Mouse (Mus musculus) embryonic facial prominence, embryonic 15.5 days (tissue): ENCODE measurements around the gene 1700017B05Rik. TPM values are rescaled to one million over a fixed set of nuclear protein-coding genes. Genes with fewer than 3 reads are reported as not detected.
"Not testable (repeated sequence)": the region's sequence is repeated elsewhere in the genome, so short reads cannot be mapped to it uniquely, and the experiment has no call there.

Source experiments
- ATAC-seq: fragments of 200-750 bp; cut with Nextera tagmentation; 2 replicates; pipeline ENCODE4 v1.8.0; 2017; ENCODE audit warnings: low read depth, moderate TSS enrichment; ENCODE audit not compliant: insufficient number of reproducible peaks, low FRiP score, low TSS enrichment
- H3K27ac ChIP-seq: fragments of 300-500 bp; sonication (generic); replicated peaks from 2 replicates; pipeline ENCODE4 v1.5.1; 2015; ENCODE audit warnings: mild to moderate bottlenecking, inconsistent platforms
- H3K27me3 ChIP-seq: fragments of 300-500 bp; sonication (generic); 2 replicates; pipeline ENCODE4 v1.6.1; 2015; ENCODE audit warnings: inconsistent platforms
- H3K36me3 ChIP-seq: fragments of 300-500 bp; sonication (generic); 2 replicates; pipeline ENCODE4 v1.6.1; 2015; ENCODE audit warnings: mild to moderate bottlenecking, inconsistent platforms
- H3K4me1 ChIP-seq: fragments of 300-500 bp; sonication (generic); 2 replicates; pipeline ENCODE4 v1.6.1; 2015; ENCODE audit warnings: inconsistent platforms
- H3K4me2 ChIP-seq: fragments of 300-500 bp; sonication (generic); replicated peaks from 2 replicates; pipeline ENCODE4 v1.6.1; 2015; ENCODE audit warnings: mild to moderate bottlenecking, inconsistent platforms
- H3K4me3 ChIP-seq: fragments of 300-500 bp; sonication (generic); replicated peaks from 2 replicates; pipeline ENCODE4 v1.5.1; 2015; ENCODE audit warnings: mild to moderate bottlenecking, inconsistent platforms
- H3K9ac ChIP-seq: fragments of 300-500 bp; sonication (generic); 2 replicates; pipeline ENCODE4 v1.6.1; 2015; ENCODE audit warnings: inconsistent platforms
- H3K9me3 ChIP-seq: fragments of 300-500 bp; sonication (generic); replicated peaks from 2 replicates; pipeline ENCODE4 v1.6.1; 2016; ENCODE audit warnings: inconsistent platforms
- WGBS: fragments of 180-500 bp; shearing (Covaris S2); methylation state at CpG from one replicate; pipeline ENCODE4 v1.1.7; 2015; 5-methylcytosine and 5-hydroxymethylcytosine counted together
- polyA plus RNA-seq: library from polyadenylated mRNA; unstranded; fragments of >200 nt; fragmentation: Nextera tagmentation; extraction: Ambion mirVana; gene quantifications from 2 replicates; pipeline ENCODE4 v1.2.1, GENCODE M21; 2015

Gene 1700017B05Rik
- polyA plus RNA-seq, 1 experiment from 2014 or later = 24.4 TPM

DNA sequence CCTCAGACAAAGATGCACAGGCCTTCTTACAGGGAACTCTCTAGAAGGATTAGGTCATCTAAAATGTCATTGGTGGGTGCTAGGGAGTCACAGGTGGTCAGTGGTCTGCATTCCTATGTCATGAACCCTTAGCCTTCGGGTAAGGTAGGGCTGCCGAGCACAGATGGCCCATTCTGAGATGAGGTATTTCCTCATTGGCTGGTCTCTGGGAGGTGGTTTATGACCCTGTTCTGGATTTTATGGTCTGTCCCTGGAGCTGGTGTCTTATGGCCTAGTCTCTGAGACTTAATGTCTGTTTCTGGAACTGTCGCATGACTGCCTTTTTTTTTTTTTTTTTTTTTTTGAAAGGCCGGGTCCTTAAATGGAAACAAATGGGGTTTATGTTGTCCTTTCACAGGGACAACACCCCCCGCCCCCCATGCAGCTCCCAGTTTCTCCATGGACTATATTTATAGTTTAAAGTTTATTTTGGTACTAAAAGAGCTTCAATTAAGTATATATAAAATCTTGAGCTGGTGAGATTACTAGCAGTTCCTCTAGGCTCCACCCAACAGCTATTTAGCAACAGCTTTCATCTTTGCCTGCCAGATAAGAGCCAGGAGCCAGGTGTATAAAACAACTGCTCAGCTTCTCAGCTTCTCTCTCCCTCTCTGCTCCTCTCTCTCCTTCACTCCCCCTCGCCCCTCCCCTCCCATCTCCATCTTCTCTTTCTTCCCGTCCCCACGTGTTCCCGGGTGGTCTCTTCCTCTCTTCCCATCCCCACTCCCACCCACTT is 49.8 kb downstream of the 1700017B05Rik start:
- ATAC-seq = no peak
- WGBS = 49% methylated on average over 9 of the region's 9 CpGs
- no peak overlapping the region for H3K27ac ChIP-seq
- H3K27me3 ChIP-seq = no peaks in the 10 kb centered on the region
- no peak overlapping the region for H3K4me2 ChIP-seq
- H3K36me3 ChIP-seq = no peaks in the 10 kb centered on the region
- H3K9ac ChIP-seq = no peak overlapping the region
- H3K4me3 ChIP-seq = no peak overlapping the region
- no peaks in the 10 kb centered on the region for H3K9me3 ChIP-seq
- no peaks in the 10 kb centered on the region for H3K4me1 ChIP-seq

DNA sequence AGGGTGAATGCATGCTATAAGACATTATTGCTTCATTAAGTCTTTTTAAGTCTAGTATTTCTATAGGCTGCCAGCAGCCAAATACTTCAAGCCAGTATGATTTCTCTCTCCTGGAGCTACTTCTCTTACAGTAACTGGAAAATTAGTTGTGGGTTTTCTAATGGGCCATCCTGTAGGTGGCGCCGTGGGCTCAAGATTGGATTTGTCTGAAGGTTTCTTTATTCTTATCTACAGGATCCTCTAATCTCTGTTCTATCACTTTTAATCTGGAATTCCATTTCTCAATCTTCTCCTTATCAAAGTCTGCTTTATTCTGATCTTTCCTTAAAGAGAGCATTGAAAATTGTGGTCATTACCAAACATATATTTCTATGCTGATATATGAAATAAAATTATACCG is 53.1 kb downstream of the 1700017B05Rik start:
- no peak overlapping the region for H3K27ac ChIP-seq
- H3K4me2 ChIP-seq = no peak overlapping the region
- H3K36me3 ChIP-seq = no peaks in the 10 kb centered on the region
- no peaks in the 10 kb centered on the region for H3K4me1 ChIP-seq
- H3K9me3 ChIP-seq = no peaks in the 10 kb centered on the region
- 28% methylated on average over 3 of the region's 3 CpGs for WGBS
- no peak for ATAC-seq
- H3K27me3 ChIP-seq = no peaks in the 10 kb centered on the region
- no peak overlapping the region for H3K9ac ChIP-seq
- no peak overlapping the region for H3K4me3 ChIP-seq

DNA sequence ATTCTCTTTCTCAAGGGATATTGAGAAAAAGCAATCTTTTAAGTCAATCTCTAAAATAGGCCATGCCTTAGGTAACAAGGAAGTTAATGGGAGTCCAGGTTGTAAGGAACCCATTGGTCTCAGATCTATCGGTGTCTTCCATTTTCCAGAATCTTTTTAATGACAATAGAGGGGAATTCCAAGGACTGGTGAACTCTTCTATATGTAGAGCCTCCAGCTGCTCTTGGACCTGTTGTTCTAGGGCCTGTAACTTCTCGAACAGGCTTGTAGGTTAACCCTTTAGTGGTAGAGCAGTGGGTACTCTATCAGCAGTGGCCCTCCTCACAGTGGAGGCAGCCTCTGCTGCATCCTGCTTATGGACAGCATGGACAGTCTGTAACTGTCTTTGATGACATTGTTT is 55.5 kb downstream of the 1700017B05Rik start:
- Histone ChIP-seq H3K4me2 (no peak overlapping the region), H3K36me3 (no peaks in the 10 kb centered on the region), H3K9me3 (no peaks in the 10 kb centered on the region), H3K4me1 (no peaks in the 10 kb centered on the region), H3K9ac (no peak overlapping the region), H3K27me3 (no peaks in the 10 kb centered on the region), H3K4me3 (no peak overlapping the region), H3K27ac (no peak overlapping the region)
- 65% methylated on average over 2 of the region's 2 CpGs for WGBS
- no peak for ATAC-seq

DNA sequence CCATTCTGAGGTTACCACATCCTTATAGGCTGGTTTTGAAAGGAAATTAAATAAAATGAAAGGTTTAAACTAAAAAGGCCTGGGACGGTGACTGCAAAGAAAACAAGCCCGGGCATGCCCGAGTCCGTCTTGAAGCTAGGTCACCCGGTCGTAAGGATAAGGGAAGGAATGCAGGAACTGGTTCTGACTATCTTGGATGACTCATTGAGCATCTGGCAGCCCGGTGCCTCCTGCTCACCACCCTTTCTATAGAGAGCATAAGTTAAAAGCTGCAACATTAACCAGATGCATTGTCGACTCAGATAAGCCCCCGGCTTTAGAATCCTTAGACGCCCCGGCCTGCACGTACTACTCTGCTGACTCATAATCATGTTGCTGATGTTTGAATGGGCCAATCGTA is 58.8 kb downstream of the 1700017B05Rik start:
- H3K36me3 ChIP-seq, ATAC-seq, H3K27me3 ChIP-seq, H3K27ac ChIP-seq, H3K9me3 ChIP-seq, H3K4me3 ChIP-seq, H3K4me1 ChIP-seq, H3K9ac ChIP-seq, H3K4me2 ChIP-seq: not testable (repeated sequence)
- WGBS = 70% methylated on average over 13 of the region's 13 CpGs

Other genes starting within 250 kb of the 1700017B05Rik start
- 28.0 and 32.8 TPM in 2 replicates for gene Sin3a, start 190.6 kb downstream of the 1700017B05Rik start, polyA plus RNA-seq
- gene Man2c1, start 131.9 kb downstream of the 1700017B05Rik start, polyA plus RNA-seq = 72.5 and 78.0 TPM in 2 replicates
- gene Neil1, start 114.3 kb downstream of the 1700017B05Rik start, polyA plus RNA-seq = 9.8 and 9.9 TPM in 2 replicates
- gene Commd4, start 104.3 kb downstream of the 1700017B05Rik start, polyA plus RNA-seq = 97.6 and 105 TPM in 2 replicates
- 0.05 TPM in 1 of 2 replicates, not detected in the other for gene Trcg1, start 26.1 kb downstream of the 1700017B05Rik start, polyA plus RNA-seq
- 26.1 and 28.1 TPM in 2 replicates for gene Ppcdc, start 177.5 kb upstream of the 1700017B05Rik start, polyA plus RNA-seq
- gene Scamp5, start 205.4 kb upstream of the 1700017B05Rik start, polyA plus RNA-seq = 16.3 and 16.5 TPM in 2 replicates
- 0.68 and 0.89 TPM in 2 replicates for gene Rpp25, start 241.4 kb upstream of the 1700017B05Rik start, polyA plus RNA-seq